Mouse (Mus musculus) layer of hippocampus, adult 18-20 months (tissue): ENCODE measurements around the gene Txlna. TPM values are rescaled to one million over a fixed set of nuclear protein-coding genes. Genes with fewer than 3 reads are reported as not detected.

Experiments
- DNase-seq, 2 experiments: peaks; one replicate each; pipeline ENCODE4 v3.0.0; 2022; ENCODE audit warnings: low spot score in 2 of 2
- microRNA-seq, 2 experiments: library from miRNA; unstranded; fragments of <30 nt; microRNA quantifications; one replicate each; pipeline ENCODE4 v1.2.0; 2021
- total RNA-seq, 2 experiments: library from RNA; stranded (reverse); gene quantifications; 2 replicates each; pipeline ENCODE4 v1.2.3; 2021

Txlna gene
- total RNA-seq, 2 experiments from 2014 or later = 49.9 to 51.3 TPM

- DNase-seq = peak; percentile 80 to 88
These were observed 40.4 kb downstream of the Txlna start, which contains the start of the genes Eif3i and Tmem234 for GRCm38 (mm10) chr4:129600233-129601158. Eif3i (minus strand) TSS chr4:129600648. Tmem234 (plus strand) TSS chr4:129600668.

DNA sequence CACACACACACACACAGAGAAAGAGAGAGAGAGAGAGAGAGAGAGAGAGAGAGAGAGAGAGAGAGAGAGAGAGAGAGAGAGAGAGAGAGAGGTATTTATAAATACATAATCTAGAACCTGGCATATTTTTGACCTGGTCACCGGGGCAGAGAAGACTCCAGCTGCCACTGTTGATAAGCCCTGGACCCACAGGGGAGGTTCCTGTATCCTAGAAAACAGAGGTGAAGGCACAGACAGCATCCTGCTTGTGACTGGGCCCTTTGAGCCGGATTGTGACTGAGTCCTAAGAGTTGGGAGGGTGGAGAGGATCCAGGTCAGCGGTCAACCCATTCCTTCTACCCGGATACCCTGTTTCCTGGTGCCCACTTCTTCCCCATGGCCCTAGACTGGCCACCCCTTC, 52.0 kb downstream of the Txlna start:
- DNase-seq = no peak

- DNase-seq = no peak
These were observed 53.9 kb downstream of the Txlna start for GRCm38 (mm10) chr4:129586943-129587342.

- no peak for DNase-seq
These were observed 55.1 kb downstream of the Txlna start for GRCm38 (mm10) chr4:129585773-129586172.

- peak; percentile 64 to 92 for DNase-seq
These were observed 55.8 kb downstream of the Txlna start for GRCm38 (mm10) chr4:129584884-129585608.

DNA sequence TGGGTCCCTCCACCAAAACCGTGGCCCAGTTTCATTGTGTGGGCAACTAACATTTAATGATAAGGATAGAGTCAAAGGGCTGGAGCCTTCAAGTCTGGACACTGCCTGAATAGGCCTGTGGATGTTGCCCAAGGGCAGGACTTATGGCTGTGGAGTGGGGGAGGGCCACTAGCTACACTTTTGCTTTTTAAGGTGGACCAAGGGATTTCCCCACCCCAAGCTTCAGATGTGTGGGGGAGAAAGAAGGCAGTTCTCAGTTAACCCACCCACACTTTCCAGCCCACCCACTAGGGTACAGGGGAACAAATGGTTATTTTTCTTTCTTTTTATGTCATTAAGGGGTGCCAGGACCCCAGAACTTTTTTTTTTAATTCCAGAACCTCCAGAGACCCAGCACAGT, 56.5 kb downstream of the Txlna start:
- no peak for DNase-seq

DNA sequence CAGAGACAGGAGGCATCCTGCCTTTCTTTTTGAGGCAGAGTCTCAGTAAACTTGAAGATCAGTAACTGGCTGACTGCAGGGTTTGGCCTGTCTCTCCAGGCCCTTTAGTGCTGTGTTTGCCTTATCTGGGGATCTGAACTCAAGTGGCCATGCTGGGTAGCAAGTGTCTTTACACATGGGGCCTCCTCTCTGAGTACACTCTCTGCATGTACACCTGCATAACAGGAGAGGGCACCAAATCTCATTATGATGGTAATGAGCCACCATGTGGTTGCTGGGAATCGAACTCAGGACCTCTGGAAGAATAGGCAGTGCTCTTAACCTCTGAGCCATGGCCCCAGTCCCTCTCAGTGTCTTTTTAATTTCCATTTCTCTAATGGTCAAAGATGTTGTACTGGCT, 58.6 kb downstream of the Txlna start:
- no peak for DNase-seq

DNA sequence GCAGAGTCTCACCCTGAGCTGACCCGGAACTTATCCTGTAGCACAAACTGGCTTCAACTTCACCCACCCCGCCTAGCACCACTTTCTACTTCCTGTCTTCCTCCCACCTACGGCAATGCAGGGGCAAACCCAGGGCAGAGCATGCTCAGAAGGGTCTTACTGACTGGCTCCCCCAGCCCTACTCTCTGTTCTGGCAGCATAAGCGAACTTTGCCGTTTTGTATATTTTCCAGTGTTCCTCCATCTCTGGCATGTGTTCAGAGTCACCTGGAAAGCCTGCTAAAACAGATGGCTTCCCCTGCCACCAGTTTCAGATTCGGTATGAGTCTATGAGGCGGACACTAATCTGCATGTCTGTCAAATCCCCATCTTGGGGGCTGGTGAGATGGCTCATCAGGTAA, 60.5 kb downstream of the Txlna start:
- DNase-seq = peak in 1 of 2 experiments; percentile 21

- no peak for DNase-seq
These were observed 62.4 kb downstream of the Txlna start, which contains the start of gene Fam167b for GRCm38 (mm10) chr4:129578466-129578865. Fam167b (minus strand) TSS chr4:129578549.

- no peak for DNase-seq
These were observed 63.2 kb downstream of the Txlna start for GRCm38 (mm10) chr4:129577688-129578087.

DNA sequence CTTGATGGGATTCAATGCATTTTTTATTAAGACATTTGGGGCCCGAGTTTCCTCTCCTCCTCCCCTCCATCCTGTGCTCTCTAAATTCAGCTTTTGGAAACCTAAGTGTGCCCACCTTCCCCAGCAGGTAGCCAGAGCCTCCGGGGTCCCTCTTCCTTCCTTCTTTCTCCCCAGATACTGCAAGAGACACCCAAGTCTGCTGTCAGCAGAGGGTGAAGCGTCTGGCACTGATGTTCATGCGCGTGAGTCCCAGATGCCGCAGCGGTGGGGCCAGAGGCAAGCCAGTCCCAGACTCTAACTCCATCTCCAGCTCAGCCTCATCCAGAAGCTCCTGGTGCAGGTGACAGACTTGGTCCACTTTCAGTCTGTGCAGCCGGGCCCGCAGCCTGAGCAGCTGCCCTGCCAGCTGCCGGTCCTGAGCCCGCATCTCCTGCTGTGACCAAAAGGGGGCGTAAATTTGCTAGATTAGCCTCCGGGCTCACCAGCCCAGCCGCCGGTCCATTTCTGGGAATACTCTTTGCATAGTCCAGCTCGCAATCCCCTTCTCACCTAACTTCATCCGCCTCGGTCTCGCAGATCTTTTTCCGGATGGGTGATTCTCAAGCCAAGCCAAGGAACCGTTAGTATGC, 63.9 kb downstream of the Txlna start:
- peak in 1 of 2 experiments; percentile 56 for DNase-seq

Small RNA genes within 50 kb of the gene (microRNA-seq; reads per million reads assigned to microRNA genes)
- gene Mir7016 = 2.7 to 4.7 reads per million in 2 experiments

Other genes with a start within 250 kb of the Txlna start
- gene Zbtb8b, start 200.2 kb downstream of the Txlna start, total RNA-seq = 1 to 10 TPM; 5.3 to 6.0 TPM
- gene Bsdc1, start 179.5 kb downstream of the Txlna start, total RNA-seq = 10 to 100 TPM; 63.0 to 63.5 TPM
- not detected for gene Tssk3, start 150.0 kb downstream of the Txlna start, total RNA-seq
- gene Fam229a, start 149.9 kb downstream of the Txlna start, total RNA-seq = not detected
- 10 to 100 TPM; 72.5 to 76.6 TPM for gene Marcksl1, start 127.5 kb downstream of the Txlna start, total RNA-seq
- gene Hdac1, start 98.4 kb downstream of the Txlna start, total RNA-seq = 10 to 100 TPM; 36.9 to 43.0 TPM
- 1 to 10 TPM; 3.4 to 3.9 TPM for gene Lck, start 67.4 kb downstream of the Txlna start, total RNA-seq
- under 1 TPM; 0.51 to 0.74 TPM for gene Fam167b, start 62.5 kb downstream of the Txlna start, total RNA-seq
- gene Eif3i, start 40.4 kb downstream of the Txlna start, total RNA-seq = 100 to 1,000 TPM; 127 to 131 TPM
- gene Tmem234, start 40.4 kb downstream of the Txlna start, total RNA-seq = 10 to 100 TPM; 73.7 to 79.8 TPM
- gene Dcdc2b, start 26.8 kb downstream of the Txlna start, total RNA-seq = 1 to 10 TPM; 5.6 to 6.2 TPM
- 10 to 100 TPM; 36.2 to 37.4 TPM for gene Iqcc, start 22.0 kb downstream of the Txlna start, total RNA-seq
- gene Ccdc28b, start 17.1 kb downstream of the Txlna start, total RNA-seq = 10 to 100 TPM; 55.7 to 59.1 TPM
- 10 to 100 TPM; 87.8 to 89.6 TPM for gene Kpna6, start 31.7 kb upstream of the Txlna start, total RNA-seq
- 10 to 100 TPM; 12.8 to 15.5 TPM for gene Tmem39b, start 55.8 kb upstream of the Txlna start, total RNA-seq
- gene Khdrbs1, start 101.2 kb upstream of the Txlna start, total RNA-seq = 10 to 100 TPM; 82.7 to 88.7 TPM
- gene Ptp4a2, start 170.2 kb upstream of the Txlna start, total RNA-seq = 100 to 1,000 TPM; 142 to 143 TPM